Mouse (Mus musculus) cerebellum, postnatal 10 days (tissue): ENCODE results near the gene Aqp11.

Source experiments
- DNase-seq, 2 experiments: peaks; one replicate each; pipeline ENCODE4 v3.0.0; 2021; ENCODE audit warnings: mixed read lengths in 2 of 2

Aqp11 gene

GRCm38 (mm10) chr7:97700173-97700572 lies 37.9 kb downstream of the Aqp11 start:
- no peak for DNase-seq

- peak; percentile 95 to 98 for DNase-seq
Measured at GRCm38 (mm10) chr7:97696506-97697254, 41.4 kb downstream of the Aqp11 start, which contains the start of gene Clns1a. Clns1a (plus strand) TSS chr7:97696634.

- no peak for DNase-seq
Measured at GRCm38 (mm10) chr7:97696133-97696505, 42.0 kb downstream of the Aqp11 start.

DNA sequence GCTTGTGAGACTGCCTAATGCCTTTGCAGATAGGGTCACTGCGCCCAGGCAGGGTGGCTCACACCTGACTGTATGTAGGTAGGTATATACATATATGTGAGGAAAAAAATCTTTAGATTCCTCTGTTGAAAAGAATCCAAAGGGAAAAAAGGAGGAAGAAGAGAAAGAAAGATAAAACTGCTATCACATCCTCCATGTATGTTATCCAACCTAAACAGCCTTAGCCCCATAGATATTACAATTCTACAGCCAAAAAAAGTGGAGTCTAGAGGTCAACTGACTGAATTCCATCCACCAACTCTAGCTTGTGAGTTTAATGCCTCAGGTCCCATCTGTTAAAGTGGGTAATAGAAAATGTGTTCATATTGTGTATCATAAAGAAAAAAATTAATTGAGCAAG lies 42.6 kb downstream of the Aqp11 start:
- no peak for DNase-seq

GRCm38 (mm10) chr7:97687831-97688230 lies 50.3 kb downstream of the Aqp11 start:
- no peak for DNase-seq

- peak in 1 of 2 experiments; percentile 70 for DNase-seq
Measured at GRCm38 (mm10) chr7:97679239-97679638, 58.9 kb downstream of the Aqp11 start.
